Mouse (Mus musculus) G1E (cell line): Measurements from ENCODE around the gene Ntsr2. TPM values are rescaled to one million over a fixed set of nuclear protein-coding genes. Genes with fewer than 3 reads are reported as not detected.

Experiments
- ATAC-seq: 2 replicates; pipeline ENCODE4 v1.8.0; 2016; ENCODE audit warnings: mild to moderate bottlenecking; ENCODE audit not compliant: insufficient number of reproducible peaks, poor library complexity, low FRiP score, severe bottlenecking; ENCODE audit errors: extremely low read depth
- DNase-seq: peaks from one replicate; pipeline ENCODE4 v3.0.0; 2012; ENCODE audit warnings: low spot score
- H3K27me3 ChIP-seq: 2 replicates; pipeline ENCODE4 v1.6.1; 2012; ENCODE audit warnings: mild to moderate bottlenecking, low read length, inconsistent platforms; ENCODE audit not compliant: insufficient read depth
- H3K36me3 ChIP-seq: replicated peaks from 2 replicates; pipeline ENCODE3; 2012; ENCODE audit warnings: mild to moderate bottlenecking, inconsistent platforms
- H3K4me1 ChIP-seq: 2 replicates; pipeline ENCODE4 v1.6.1; 2012; ENCODE audit warnings: low read depth, low read length, inconsistent platforms, mixed read lengths; ENCODE audit not compliant: insufficient read depth
- H3K4me3 ChIP-seq: 2 replicates; pipeline ENCODE4 v1.5.1; 2012; ENCODE audit warnings: low read depth, mild to moderate bottlenecking, inconsistent platforms, low read length, moderate library complexity, mixed read lengths
- H3K9me3 ChIP-seq: replicated peaks from 2 replicates; pipeline ENCODE4 v1.6.1; 2012; ENCODE audit warnings: inconsistent platforms
- CTCF ChIP-seq: IDR thresholded peaks from 2 replicates; pipeline ENCODE4 v1.5.1; 2012; ENCODE audit warnings: low read depth, low read length, inconsistent platforms, mixed read lengths
- GATA1 ChIP-seq: IDR thresholded peaks from 2 replicates; pipeline ENCODE4 v1.6.1; 2012; ENCODE audit warnings: borderline replicate concordance, low read length, inconsistent platforms, mixed read lengths
- GATA2 ChIP-seq: IDR thresholded peaks from 2 replicates; pipeline ENCODE4 v1.6.1; 2012; ENCODE audit warnings: low read depth, low read length, inconsistent platforms, borderline replicate concordance
- POLR2AphosphoS5 ChIP-seq: IDR thresholded peaks from 2 replicates; pipeline ENCODE4 v1.6.1; 2012; ENCODE audit warnings: low read depth, low read length, inconsistent platforms; ENCODE audit not compliant: insufficient replicate concordance
- TAL1 ChIP-seq: conservative IDR thresholded peaks from 2 replicates; pipeline ENCODE4 v1.6.1; 2012; ENCODE audit warnings: low read depth, low read length, inconsistent platforms, mixed read lengths
- polyA plus RNA-seq: library from polyadenylated mRNA; stranded (reverse); fragments of >175 nt; gene quantifications from 2 replicates; pipeline ENCODE4 v1.2.3, GENCODE M21; 2012
- total RNA-seq, 2 experiments: library from RNA; stranded (forward) in 1 of 2; stranded (reverse) in 1 of 2; fragments of 200-1000 nt in 1 of 2; fragments of >200 nt in 1 of 2; fragmentation: Nextera tagmentation in 1 of 2; gene quantifications; 2 replicates each; pipeline ENCODE4 v1.2.3; 2014 to 2017

Gene Ntsr2
- total and polyA plus RNA-seq, 3 experiments, result 0.05 TPM; not detected in 2

DNA sequence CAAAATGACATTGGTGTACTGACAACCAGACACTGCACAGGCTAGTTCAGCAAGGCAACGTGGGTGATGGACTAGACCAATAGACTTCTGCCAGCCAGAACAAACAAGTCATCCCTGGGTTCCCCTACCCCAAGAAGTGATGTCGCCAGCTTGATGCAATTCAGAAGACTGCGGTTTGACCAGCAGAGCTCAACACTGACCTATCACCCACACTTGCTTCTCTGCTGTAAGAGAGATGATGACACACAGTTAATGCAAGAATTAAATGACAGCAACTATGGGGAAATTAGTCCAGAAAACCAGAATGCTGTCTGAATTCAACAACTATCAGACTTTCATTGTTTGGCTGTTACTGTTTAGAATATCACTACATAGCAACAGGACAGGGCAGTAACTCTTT is 33.0 kb upstream of the Ntsr2 start:
- H3K4me3 ChIP-seq, result no peak overlapping the region
- no peaks in the 10 kb centered on the region for H3K36me3 ChIP-seq
- no peak for TF ChIP-seq CTCF
- no peak for TF ChIP-seq POLR2AphosphoS5
- TF ChIP-seq GATA1, result no peak
- TF ChIP-seq GATA2, result no peak
- TF ChIP-seq TAL1, result no peak
- H3K9me3 ChIP-seq, result no peaks in the 10 kb centered on the region
- no peak for ATAC-seq
- H3K4me1 ChIP-seq, result no peaks in the 10 kb centered on the region
- peaks cover 31% of the 10 kb centered on the region for H3K27me3 ChIP-seq
- DNase-seq, result no peak

DNA sequence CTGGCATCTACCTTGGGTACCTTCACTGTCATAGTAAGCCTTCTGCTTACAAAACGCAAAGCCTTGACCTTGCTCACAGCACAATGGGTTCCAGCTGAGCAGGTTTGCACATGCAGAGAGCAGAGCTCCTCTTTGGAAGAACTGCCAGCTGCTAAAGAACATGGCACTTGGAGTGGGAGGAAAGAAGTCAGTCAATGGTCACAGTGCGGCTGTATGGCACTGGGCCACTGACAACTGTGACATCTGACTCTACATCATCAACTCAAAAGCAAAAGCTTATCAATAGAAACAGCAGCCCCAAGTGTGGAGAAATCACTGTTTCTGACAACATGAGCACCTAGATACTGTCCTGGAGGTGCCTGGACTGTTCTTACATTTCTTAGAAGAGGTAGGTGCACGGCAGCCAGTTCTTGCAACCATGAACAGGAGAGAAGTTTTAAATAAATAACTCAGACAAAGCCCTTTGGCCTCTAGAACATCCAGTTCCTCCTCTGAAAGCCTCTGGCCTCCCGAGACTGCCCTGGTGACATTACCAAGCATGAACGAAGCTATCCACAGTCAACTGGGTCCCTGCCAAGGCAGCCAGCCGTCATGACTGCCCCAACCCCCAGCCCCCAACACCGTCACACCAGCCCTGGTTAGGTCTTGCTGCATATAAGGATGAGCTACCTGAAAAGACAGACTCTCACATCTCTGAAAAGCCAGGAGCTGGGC is 22.9 kb upstream of the Ntsr2 start:
- no peak for ATAC-seq
- DNase-seq, result no peak
- TF ChIP-seq POLR2AphosphoS5, result no peak
- TF ChIP-seq CTCF, result no peak
- TF ChIP-seq TAL1, result no peak
- no peak for TF ChIP-seq GATA1
- TF ChIP-seq GATA2, result no peak
- Histone ChIP-seq H3K36me3 (no peaks in the 10 kb centered on the region), H3K4me3 (no peak overlapping the region), H3K9me3 (no peaks in the 10 kb centered on the region), H3K4me1 (peaks cover 12% of the 10 kb centered on the region), H3K27me3 (peaks cover 2% of the 10 kb centered on the region; the same call in 1 of the 2 replicates)

DNA sequence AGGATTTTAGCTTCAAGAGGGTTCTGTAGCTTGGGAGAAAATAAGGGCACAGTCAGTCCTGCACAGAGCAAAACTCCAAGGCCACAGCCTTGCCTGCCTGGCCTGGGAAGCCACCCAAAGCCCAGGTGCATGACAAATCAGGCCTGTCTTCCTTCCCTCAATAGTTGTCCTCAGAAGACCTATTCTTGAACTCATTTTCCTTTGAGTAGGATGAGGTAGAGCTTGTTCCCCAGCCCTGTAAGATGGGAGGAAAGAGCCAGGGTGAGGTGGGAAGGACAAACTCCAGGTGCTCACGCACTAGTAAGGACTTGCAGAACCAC is 22.4 kb upstream of the Ntsr2 start:
- Histone ChIP-seq H3K4me1 (peaks cover 12% of the 10 kb centered on the region), H3K9me3 (no peaks in the 10 kb centered on the region), H3K4me3 (no peak overlapping the region), H3K36me3 (no peaks in the 10 kb centered on the region), H3K27me3 (peaks cover 4% of the 10 kb centered on the region; the same call in 1 of the 2 replicates)
- ATAC-seq (no peak), DNase-seq (no peak)
- TF ChIP-seq CTCF (no peak), GATA2 (no peak), TAL1 (no peak), POLR2AphosphoS5 (no peak), GATA1 (no peak)

DNA sequence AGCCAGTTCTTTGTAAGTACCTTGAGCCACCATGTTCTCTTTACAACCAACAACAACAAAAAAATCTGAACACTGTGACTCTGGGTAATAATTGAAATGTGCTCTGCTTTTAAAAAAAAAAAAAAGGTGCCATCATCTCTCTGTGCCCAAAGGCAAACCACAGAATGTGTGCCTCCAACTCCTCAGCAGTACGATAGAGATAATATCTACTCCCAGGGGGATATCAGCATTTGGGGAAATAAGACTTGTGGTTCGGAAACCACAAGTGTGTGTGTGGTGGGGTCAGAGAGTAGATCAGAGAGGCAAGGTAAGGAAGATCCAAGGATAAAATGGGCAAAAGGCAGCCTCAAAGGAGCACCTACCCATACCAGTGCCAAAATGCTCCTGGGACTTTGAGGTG is 21.8 kb upstream of the Ntsr2 start:
- H3K4me1 ChIP-seq, result peaks cover 12% of the 10 kb centered on the region
- peaks cover 6% of the 10 kb centered on the region; the same call in 1 of the 2 replicates for H3K27me3 ChIP-seq
- H3K9me3 ChIP-seq, result no peaks in the 10 kb centered on the region
- no peaks in the 10 kb centered on the region for H3K36me3 ChIP-seq
- peak; percentile 40 for ATAC-seq
- no peak for DNase-seq
- TF ChIP-seq TAL1 (no peak), CTCF (no peak), POLR2AphosphoS5 (no peak), GATA1 (no peak), GATA2 (no peak)
- H3K4me3 ChIP-seq, result no peak overlapping the region

DNA sequence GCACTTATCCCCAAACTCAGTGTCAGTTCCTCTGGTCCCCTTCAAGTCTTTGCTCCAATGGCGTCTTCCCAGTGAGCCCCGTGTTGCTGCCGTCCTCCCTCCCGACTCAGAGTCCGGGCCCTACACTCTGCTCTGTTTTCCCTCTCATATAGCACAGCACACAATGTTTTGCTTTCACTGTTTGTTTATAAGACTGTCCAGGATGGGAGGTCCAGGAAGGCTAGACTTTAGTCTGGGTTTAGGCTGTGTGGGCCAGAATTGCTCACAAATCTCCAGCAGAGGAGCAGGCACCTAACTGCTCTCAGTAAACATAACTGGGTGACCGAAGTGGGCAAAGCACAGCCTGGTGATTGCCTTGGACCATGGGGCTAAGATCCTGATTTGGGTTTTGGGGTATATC is 19.9 kb upstream of the Ntsr2 start:
- Histone ChIP-seq H3K4me3 (no peak overlapping the region), H3K36me3 (no peaks in the 10 kb centered on the region), H3K9me3 (no peaks in the 10 kb centered on the region), H3K4me1 (peaks cover 12% of the 10 kb centered on the region), H3K27me3 (peaks cover 6% of the 10 kb centered on the region; the same call in 1 of the 2 replicates)
- TF ChIP-seq POLR2AphosphoS5, result no peak
- TF ChIP-seq TAL1, result no peak
- no peak for TF ChIP-seq CTCF
- no peak for TF ChIP-seq GATA1
- TF ChIP-seq GATA2, result no peak
- DNase-seq (no peak), ATAC-seq (no peak)

DNA sequence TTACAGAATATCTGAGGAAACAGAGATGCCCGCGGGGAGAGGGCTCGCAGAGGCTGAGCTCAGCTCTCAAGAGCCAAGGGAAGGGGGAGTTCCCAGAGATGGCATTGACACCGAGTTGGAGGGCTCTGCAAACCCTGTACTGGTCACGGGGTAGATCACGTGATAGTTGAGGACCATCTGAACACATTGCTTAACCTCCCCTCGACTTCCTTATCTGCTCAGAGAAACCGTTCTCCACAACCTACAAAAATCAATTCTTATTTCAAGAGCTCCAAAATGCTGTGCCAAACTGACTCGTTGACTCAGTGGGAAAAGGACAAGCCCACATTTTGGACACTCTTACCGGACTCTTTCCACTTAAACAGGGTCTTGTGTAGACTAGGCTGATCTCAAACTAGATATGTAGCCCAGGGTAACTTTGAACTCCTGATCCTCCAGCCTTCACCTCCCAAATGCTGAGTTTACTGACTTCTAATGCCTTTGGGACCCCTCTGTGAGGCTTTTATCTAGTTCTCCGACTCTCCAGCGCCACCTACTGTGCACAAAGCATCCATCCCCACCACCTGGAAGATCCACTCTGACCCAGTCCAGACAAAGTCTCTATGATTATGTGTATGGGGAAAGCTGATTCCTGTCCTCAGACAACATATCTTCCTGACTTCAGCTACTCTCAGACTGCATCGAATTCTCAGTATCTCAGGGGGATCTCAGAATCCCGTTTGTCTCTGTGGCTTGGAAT is 18.9 kb upstream of the Ntsr2 start:
- no peak overlapping the region for H3K4me3 ChIP-seq
- DNase-seq (peak; percentile 36), ATAC-seq (no peak)
- H3K36me3 ChIP-seq, result no peaks in the 10 kb centered on the region
- peaks cover 12% of the 10 kb centered on the region for H3K4me1 ChIP-seq
- H3K27me3 ChIP-seq, result peaks cover 6% of the 10 kb centered on the region; the same call in 1 of the 2 replicates
- H3K9me3 ChIP-seq, result no peaks in the 10 kb centered on the region
- TF ChIP-seq CTCF, result peak; percentile 42; the same call in 1 of the 2 replicates
- TF ChIP-seq TAL1, result no peak
